Mouse (Mus musculus) ovary, adult 18-20 months (tissue): ENCODE measurements at regions not wholly inside any gene's neighbourhood (a gene's known extent, or its start where the extent isn't known, plus 50 kb on each side); places are given as distances from the start of the nearest gene placed in this dataset.
"Not testable (repeated sequence)": the region's sequence is repeated elsewhere in the genome, so short reads cannot be mapped to it uniquely, and the experiment has no call there.

Experiments used
- DNase-seq: peaks from one replicate; pipeline ENCODE4 v3.0.0; 2022; ENCODE audit warnings: low spot score, mixed read lengths

DNA sequence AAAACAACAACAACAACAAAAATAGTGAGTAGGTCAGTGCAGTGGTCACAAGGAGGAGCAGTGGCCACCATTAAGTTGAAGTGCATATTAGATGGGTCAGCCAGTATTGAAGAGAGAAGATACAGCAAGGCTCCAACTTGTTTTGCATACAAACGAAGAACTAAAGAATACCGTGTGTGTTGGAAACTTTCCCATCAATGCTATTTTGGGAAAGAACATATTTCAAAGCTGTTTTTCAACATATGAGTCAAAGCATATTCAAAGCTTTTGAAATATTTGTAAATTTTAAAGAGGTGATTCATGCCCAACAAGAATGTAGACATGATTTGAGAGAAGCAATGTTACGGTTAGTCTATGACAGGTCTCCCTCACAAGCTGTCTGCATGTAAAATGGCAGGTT, 157.9 kb upstream of the Fer start:
- no peak for DNase-seq

DNA sequence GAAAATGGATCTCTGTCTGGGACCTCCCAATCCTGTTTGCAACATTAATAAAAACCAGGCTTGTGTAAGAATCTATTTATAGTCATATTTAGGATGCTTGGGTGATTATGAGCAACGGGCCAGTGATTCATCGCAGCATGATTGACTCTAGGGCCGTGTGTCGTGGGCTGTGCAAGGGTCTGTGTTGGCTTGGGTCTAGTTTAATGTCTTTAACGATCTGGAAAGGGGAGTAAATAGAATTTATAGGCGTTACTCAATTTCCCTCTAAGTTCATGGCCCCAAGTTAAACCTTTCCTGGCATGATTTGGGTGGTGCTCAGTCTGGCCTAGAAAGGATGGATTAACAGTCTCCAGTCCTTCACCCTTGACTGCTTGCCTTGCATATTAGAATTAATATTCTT, 149.9 kb upstream of the Fer start:
- DNase-seq = no peak

DNA sequence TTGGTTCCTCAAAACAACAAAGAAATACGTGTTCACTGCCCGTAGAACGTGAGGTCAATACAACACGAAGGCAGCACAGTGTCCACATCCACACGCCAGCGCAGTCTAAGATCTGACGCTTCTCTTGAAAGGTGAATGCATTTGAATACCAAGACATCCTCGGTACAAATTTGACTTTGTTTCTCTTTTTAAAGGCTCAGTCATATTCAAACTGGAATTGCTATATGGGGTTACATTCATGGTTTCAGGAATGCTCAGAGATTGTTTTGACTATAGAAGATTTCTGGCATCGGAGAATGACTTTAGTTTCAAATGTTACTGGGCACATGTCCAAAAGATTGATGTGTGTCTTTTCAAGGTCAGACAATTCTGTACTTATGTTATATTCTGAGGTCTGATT, 147.2 kb upstream of the Fer start:
- no peak for DNase-seq

DNA sequence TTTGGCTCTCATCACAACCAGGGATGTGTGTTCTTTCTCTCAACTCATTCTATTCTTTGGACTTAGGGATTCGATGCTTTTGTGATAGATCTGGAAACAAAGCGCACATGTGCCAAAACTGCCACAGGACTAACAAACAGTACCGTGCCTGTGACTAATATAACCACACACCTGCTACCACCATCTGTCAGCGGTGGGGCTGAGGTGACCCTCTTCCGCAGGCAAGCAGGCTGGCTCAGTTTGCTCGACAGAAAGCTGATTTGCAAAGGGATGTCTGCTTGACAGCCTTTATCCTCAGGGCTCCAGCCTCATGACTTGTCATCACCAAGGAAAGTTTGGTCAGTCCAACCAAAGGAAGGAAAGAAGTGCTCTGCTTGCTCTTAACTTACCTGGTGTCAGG, 146.7 kb upstream of the Fer start:
- DNase-seq = no peak

DNA sequence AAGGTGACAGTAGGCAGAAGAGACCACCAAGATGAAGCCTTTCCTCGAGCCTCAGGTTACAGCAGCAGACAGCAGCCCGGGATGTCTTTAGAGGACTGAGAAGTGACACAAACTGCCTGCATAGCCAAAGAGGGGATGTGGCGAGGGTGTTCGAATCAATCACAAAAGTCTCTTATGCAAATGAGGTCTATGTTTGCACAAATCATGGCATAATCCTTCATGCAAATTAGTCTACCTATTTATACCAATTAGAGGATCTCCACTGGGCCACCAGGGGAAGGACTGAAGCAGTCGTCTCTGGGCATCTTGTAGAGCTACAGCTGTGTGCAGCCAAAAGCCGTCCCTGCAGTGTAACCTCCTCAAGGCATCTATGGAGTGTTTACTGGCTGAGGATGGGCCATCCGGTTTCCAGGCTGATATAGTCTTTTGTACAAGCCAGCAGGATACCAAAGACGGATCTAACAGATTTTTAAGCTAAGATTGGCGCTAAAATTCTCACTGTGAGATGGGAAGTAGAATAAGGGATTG, 145.7 kb upstream of the Fer start:
- no peak for DNase-seq

DNA sequence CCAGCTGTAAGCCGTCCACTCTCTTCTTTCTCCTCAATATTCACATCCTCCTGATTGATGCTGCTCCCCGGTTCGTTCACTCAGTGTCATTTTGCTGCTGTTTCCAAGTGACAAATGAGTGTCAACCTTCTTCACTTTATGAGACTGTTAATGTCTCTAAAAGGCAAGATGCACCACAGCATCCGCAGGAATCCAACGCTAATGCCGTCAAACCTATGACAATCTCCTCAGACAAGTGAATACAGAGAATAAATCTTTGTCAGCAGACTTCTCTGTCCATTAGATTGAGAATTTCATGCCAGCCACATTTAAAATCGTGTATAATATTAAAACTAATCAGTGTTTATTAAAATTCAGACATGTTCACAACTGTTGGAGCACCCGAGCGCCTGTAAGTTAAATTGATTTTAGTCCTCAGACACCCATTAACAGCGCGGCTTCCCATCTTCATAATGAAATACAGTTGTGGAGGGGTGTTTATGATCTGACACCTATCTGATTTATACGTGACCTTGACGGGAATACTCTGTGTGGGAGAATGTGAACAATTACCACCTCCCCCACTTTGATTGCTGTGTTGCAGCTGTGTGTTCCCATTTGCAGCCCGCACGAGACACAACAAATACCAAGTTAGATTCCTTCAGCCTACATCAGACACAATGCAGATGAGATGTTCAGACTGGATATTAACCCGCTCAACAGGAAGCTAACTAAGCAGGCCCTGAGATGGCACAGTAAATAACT, 143.7 kb upstream of the Fer start:
- peak; percentile 15 for DNase-seq

- DNase-seq = no peak
Measured at GRCm38 (mm10) chr17:63719771-63720170, 143.1 kb upstream of the Fer start.

GRCm38 (mm10) chr17:63720883-63721282, 142.0 kb upstream of the Fer start:
- DNase-seq = no peak

DNA sequence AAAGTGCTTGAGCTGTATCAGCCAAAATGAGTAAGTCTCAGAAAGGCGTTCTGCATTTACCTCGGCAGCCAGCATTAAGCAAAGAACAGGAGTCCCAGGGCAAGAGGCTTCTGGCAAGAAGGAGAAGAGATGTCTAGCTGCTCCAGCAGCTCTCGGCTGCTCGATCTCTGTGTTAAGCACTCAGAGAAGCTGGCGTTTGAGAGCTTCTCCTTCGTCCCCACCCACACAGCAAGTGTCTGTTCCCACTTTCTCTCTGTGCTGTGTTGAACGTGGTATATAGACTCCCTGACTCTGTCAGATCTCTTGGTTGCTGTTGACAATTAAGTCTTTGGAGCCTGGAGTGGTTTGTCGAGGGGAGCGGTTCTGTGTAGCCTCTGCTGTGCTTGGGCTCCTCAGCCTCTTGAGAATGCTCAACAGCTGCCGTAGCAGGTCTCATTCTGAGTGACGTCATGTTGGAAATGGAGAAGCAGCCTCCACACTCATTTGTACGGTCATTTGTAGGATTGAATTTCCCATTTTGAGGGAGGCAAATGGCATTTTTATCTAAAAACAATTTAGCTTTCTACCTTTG, 140.3 kb upstream of the Fer start:
- no peak for DNase-seq

DNA sequence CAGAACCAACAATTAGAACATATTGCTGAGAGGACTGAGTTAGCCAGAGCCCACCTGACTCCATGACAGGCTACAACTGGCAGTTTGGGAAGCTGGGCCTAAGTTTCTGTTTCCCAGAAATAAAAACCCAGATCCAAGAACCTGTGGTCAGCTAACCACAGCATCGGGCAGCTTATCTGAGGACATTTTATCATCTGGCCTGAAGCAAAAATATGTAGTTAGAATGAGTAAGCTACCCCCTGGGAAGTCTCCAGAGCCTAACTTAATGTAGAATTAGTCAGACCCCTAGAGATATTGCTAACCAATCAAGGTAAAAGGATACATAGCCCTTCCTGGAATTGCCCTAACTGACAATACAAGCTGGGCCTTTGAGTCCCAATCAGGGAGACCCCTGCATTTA, 124.7 kb upstream of the Fer start:
- DNase-seq = no peak

DNA sequence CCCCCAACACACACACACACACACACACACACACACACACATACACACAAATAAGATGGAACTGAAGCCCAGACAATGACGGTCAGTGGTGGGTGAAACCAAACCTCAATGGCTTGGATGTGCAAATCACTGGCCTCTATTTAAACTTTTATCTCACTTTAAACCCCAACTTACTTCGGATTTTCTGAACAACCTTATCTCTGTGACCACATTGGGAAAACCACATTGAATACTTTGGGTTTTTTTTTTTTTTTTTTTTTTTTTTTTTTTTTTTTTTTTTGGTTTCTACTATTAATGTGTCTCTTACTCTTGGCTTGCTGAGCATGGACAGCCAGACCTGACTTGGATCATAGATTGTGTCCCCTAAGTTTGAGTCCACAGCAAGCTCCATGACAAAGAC, 123.2 kb upstream of the Fer start:
- DNase-seq = no peak

- DNase-seq = not testable (repeated sequence)
Measured at GRCm38 (mm10) chr17:63749257-63749656, 113.6 kb upstream of the Fer start.

DNA sequence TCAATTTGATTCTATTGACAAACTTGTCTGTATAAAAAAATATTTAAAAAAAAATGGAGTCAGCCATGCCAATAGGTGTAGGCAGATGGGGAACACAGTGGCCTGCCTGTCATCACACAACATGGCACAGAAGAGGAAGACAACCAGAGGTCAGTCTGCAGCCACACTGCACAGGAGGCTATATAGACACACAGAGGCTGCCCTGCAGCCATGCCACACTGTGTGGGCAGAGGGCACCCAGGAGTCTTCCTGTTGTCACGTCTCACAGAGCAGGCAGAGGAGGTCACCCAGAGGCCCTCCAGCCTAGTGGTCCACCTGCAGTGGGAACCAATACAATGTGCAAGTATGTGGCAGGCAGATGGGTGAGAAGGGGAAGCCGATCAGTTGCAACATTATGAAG, 108.5 kb upstream of the Fer start:
- no peak for DNase-seq

GRCm38 (mm10) chr17:63757896-63758695, 104.8 kb upstream of the Fer start:
- DNase-seq = no peak

- DNase-seq = peak; percentile 3
Measured at GRCm38 (mm10) chr17:63758817-63759404, 104.0 kb upstream of the Fer start.

GRCm38 (mm10) chr17:63761058-63761457, 101.8 kb upstream of the Fer start:
- no peak for DNase-seq

DNA sequence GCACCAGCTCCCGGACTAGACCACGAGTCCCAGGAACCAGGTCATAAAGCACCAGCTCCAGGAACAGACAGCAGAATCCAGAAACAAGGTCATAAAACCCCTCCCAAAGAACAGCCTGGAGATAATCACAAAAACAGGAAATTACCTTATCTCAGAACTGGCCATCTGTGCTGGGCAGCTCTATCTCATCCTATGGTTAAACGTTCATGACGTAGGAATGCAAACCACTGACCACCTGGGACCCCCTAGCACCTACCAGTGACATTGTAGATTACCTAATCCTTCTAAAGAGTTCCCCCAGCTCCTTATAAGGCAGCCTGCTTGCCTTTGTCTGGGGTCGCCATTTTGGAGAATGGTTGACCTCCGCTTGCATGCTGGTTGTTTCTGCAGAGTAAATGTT, 91.8 kb upstream of the Fer start:
- no peak for DNase-seq

DNA sequence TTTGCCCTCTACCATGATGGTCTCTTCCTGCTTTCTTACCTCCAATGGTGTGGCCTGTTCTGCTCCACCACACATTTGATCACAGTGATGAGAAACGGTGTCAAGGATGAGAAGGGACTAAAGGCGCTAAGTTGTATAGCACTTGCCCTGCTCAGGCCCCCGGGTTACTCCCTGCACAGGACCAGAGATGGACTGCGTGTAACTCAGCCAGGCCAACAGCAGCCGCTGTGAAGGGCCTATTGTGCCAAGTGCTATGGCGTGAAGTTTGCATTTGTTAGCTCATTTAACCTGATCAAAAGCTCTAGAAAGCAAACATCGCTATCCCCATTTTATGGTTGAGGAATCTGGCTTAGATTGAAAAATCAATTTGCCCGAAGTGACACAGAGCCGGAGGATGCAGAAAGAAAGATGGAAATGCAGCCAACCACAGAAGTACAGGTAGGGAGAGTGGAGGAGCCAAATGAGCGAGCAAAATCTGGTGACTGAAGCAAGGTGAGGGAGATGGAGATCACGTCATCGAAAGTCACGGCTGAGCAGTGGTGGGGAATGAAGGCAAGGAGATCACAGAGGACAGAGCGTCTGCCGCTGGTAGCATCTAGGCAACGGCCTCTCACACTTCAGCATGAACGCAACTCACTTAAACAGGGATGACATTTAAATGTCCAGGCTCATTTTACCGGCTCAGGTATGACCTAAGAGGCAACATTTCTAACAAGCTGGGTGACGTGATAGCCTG, 78.3 kb upstream of the Fer start:
- DNase-seq = no peak

DNA sequence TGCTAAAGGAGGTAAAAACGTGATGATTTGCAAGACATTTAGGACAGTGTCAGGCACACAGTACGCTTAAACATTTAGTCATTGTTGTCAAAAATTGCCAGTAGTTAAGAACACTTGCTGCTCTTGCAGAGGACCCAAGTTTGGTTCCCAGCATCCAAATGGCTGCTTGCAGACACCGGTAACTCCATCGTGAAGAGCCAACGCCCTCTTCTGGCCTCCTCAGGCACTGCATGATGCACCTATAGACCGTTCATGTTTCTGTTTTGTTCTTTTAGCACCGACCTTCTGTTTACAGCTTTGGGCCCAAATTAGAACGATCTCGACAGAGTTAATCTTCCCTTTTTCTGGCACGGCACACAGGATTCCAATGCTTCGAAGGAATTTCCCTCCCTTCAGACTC, 76.4 kb upstream of the Fer start:
- DNase-seq = no peak

DNA sequence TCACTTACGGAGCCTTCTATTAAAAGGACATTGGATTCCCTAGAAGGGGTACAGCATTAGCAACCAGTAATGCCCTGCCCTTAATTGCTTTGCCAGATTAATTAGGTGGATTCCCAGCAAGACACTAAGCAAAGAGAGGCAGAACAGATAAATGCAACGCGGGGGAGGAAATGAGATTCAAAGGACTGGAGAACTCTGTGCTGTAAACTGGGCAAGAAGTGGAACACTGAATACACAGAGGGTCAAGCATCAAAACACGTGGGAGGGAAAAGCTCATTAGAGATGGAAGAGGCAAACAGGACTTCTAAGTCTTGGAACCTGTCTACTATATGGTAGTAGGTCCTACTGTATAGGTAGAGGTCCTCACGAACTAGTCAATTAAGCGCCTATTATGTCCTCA, 68.5 kb upstream of the Fer start:
- DNase-seq = no peak

- no peak for DNase-seq
Measured at GRCm38 (mm10) chr17:63798381-63798780, 64.5 kb upstream of the Fer start.

- peak; percentile 6 for DNase-seq
Measured at GRCm38 (mm10) chr17:63798961-63799531, 63.8 kb upstream of the Fer start.
